Mouse (Mus musculus): ENCODE measurements around the gene Hnf1b. TPM values are rescaled to one million over a fixed set of nuclear protein-coding genes. Genes with fewer than 3 reads are reported as not detected.

Hnf1b gene
- total and polyA plus RNA-seq, 3 experiments: 0.11 to 3.0 (median 0.42) TPM

- no peaks in the 10 kb centered on the region for H3K27me3 ChIP-seq (replicated peaks)
Measured at GRCm38 (mm10) chr11:83881438-83881837, 31.6 kb downstream of the Hnf1b start.

GRCm38 (mm10) chr11:83882552-83882951 lies 32.7 kb downstream of the Hnf1b start:
- H3K9ac ChIP-seq (ENCODE audit: insufficient read depth, low read depth): no peak overlapping the region
- H3K27ac ChIP-seq (ENCODE audit: insufficient read depth, low read depth): no peak overlapping the region
- DNase-seq (ENCODE audit: extremely low read depth): peak; percentile 83

More at GRCm38 (mm10) chr11:83881438-83881837, 31.6 kb downstream of the Hnf1b start:
- Histone ChIP-seq H3K27ac (ENCODE audit: insufficient read depth, low read depth) (no peak overlapping the region), H3K4me3 (replicated peaks in 1 of 3; ENCODE audit: low read depth in 2 of 3, low read length in 2 of 3, poor library complexity in 1 of 3) (no peak overlapping the region), H3K79me2 (replicated peaks; ENCODE audit: control insufficient read depth, extremely low read depth, insufficient read depth, poor library complexity, severe bottlenecking) (no peaks in the 10 kb centered on the region), H3K4me2 (ENCODE audit: insufficient read depth, low read depth, poor library complexity, severe bottlenecking) (no peak overlapping the region), H3K9me3 (replicated peaks; ENCODE audit: low read length) (no peaks in the 10 kb centered on the region), H3K36me3 (replicated peaks in 1 of 2; ENCODE audit: control insufficient read depth in 1 of 2, insufficient read depth in 1 of 2, low read length in 1 of 2) (peaks cover 0 to 12% of the 10 kb centered on the region in 2 experiments), H3K9ac (ENCODE audit: insufficient read depth, low read depth) (no peak overlapping the region), H3K4me1 (ENCODE audit: control insufficient read depth in 1 of 2, insufficient read depth in 2 of 2) (peaks cover 22 to 46% of the 10 kb centered on the region in 2 experiments)
- TF ChIP-seq ZC3H11A (IDR thresholded peaks at IDR 0.05; ENCODE audit: low read depth, low read length) (no peak), MXI1 (IDR thresholded peaks at IDR 0.05; ENCODE audit: low read depth, low read length) (no peak), CTCF (conservative IDR thresholded peaks at IDR 0.05 in 1 of 2, IDR thresholded peaks at IDR 0.05 in 1 of 2; ENCODE audit: low read depth in 2 of 2, low read length in 2 of 2) (no peak), POLR2AphosphoS2 (IDR thresholded peaks at IDR 0.05; ENCODE audit: low read depth, low read length) (no peak), SMC3 (IDR thresholded peaks at IDR 0.05; ENCODE audit: low read depth, low read length) (no peak), ZNF384 (IDR thresholded peaks at IDR 0.05; ENCODE audit: low read depth, low read length) (no peak), UBTF (IDR thresholded peaks at IDR 0.05; ENCODE audit: low read depth, low read length) (no peak), ELF1 (IDR thresholded peaks at IDR 0.05; ENCODE audit: low read depth, low read length) (no peak), TCF12 (IDR thresholded peaks at IDR 0.05; ENCODE audit: low read depth, low read length) (no peak), USF2 (conservative IDR thresholded peaks at IDR 0.05; ENCODE audit: low read depth, low read length) (no peak), ETS1 (conservative IDR thresholded peaks at IDR 0.05; ENCODE audit: low read depth, low read length) (no peak), JUND (conservative IDR thresholded peaks at IDR 0.05; ENCODE audit: low read depth, low read length) (no peak), KAT2A (IDR thresholded peaks at IDR 0.05; ENCODE audit: insufficient replicate concordance, low read length) (no peak), NRF1 (IDR thresholded peaks at IDR 0.05; ENCODE audit: low read depth, low read length) (no peak), RCOR1 (conservative IDR thresholded peaks at IDR 0.05; ENCODE audit: low read depth, low read length) (no peak), IRF4 (IDR thresholded peaks at IDR 0.05; ENCODE audit: low read depth, low read length) (no peak), USF1 (IDR thresholded peaks at IDR 0.05; ENCODE audit: low read depth, low read length) (no peak), GABPA (IDR thresholded peaks at IDR 0.05; ENCODE audit: insufficient replicate concordance, low read depth, low read length) (no peak), ZKSCAN1 (IDR thresholded peaks at IDR 0.05; ENCODE audit: borderline replicate concordance, low read depth, low read length) (no peak), CHD1 (IDR thresholded peaks at IDR 0.05; ENCODE audit: low read depth, low read length) (no peak)
- dilution Hi-C loops (cut with MboI; ENCODE audit: extremely low pct_ligation_motif_present, extremely low pct_unique_long_range_greater_than_20kb, low sequenced_read_pairs): no loop called here
- DNase-seq (ENCODE audit: extremely low read depth): no peak
- in situ Hi-C loops (cut with MboI; ENCODE audit: low pct_ligation_motif_present, low pct_unique_long_range_greater_than_20kb, low sequenced_read_pairs): no loop called here

More at GRCm38 (mm10) chr11:83882552-83882951, 32.7 kb downstream of the Hnf1b start:
- H3K9me3 ChIP-seq (replicated peaks; ENCODE audit: low read length): no peaks in the 10 kb centered on the region
- peaks cover 0 to 12% of the 10 kb centered on the region in 2 experiments for H3K36me3 ChIP-seq (replicated peaks in 1 of 2; ENCODE audit: control insufficient read depth in 1 of 2, insufficient read depth in 1 of 2, low read length in 1 of 2)
- in situ Hi-C loops (cut with MboI; ENCODE audit: low pct_ligation_motif_present, low pct_unique_long_range_greater_than_20kb, low sequenced_read_pairs): no loop called here
- dilution Hi-C loops (cut with MboI; ENCODE audit: extremely low pct_ligation_motif_present, extremely low pct_unique_long_range_greater_than_20kb, low sequenced_read_pairs): no loop called here
- no peaks in the 10 kb centered on the region for H3K27me3 ChIP-seq (replicated peaks)
- no peaks in the 10 kb centered on the region for H3K79me2 ChIP-seq (replicated peaks; ENCODE audit: control insufficient read depth, extremely low read depth, insufficient read depth, poor library complexity, severe bottlenecking)
- H3K4me1 ChIP-seq (ENCODE audit: control insufficient read depth in 1 of 2, insufficient read depth in 2 of 2): peaks cover 18 to 41% of the 10 kb centered on the region in 2 experiments
- no peak overlapping the region for H3K4me3 ChIP-seq (replicated peaks in 1 of 3; ENCODE audit: low read depth in 2 of 3, low read length in 2 of 3, poor library complexity in 1 of 3)
- H3K4me2 ChIP-seq (ENCODE audit: insufficient read depth, low read depth, poor library complexity, severe bottlenecking): peak overlapping the region; percentile 52
- TF ChIP-seq ETS1 (conservative IDR thresholded peaks at IDR 0.05; ENCODE audit: low read depth, low read length) (peak; percentile 59; the same call in 1 of the 2 replicates), MAZ (IDR thresholded peaks at IDR 0.05; ENCODE audit: low read depth, low read length) (no peak), JUN (IDR thresholded peaks at IDR 0.05; ENCODE audit: insufficient read depth, low read depth, low read length) (peak; percentile 88), MXI1 (IDR thresholded peaks at IDR 0.05; ENCODE audit: low read depth, low read length) (peak; percentile 75; the same call in 1 of the 2 replicates), RAD21 (IDR thresholded peaks at IDR 0.05; ENCODE audit: low read depth, low read length) (no peak), JUND (conservative IDR thresholded peaks at IDR 0.05; ENCODE audit: low read depth, low read length) (0 out of 2 replicates have a peak, but pooled peaks have one; percentile 68)
